Mouse (Mus musculus) heart, adult 8-10 months (tissue): ENCODE measurements around the gene Pip5k1c. TPM values are rescaled to one million over a fixed set of nuclear protein-coding genes. Genes with fewer than 3 reads are reported as not detected.
A peak's percentile ranks its signal among the peaks of the same experiment; 100 is the strongest.

ENCODE experiments used
- DNase-seq: peaks from one replicate; pipeline ENCODE4 v3.0.0; 2022; ENCODE audit warnings: low spot score
- total RNA-seq, 4 experiments: library from RNA; stranded (reverse); gene quantifications; 2 replicates each; pipeline ENCODE4 v1.2.4; 2022

Pip5k1c gene
- total RNA-seq, 4 experiments from 2014 or later = 25.7 to 29.5 (median 26.8) TPM

DNA sequence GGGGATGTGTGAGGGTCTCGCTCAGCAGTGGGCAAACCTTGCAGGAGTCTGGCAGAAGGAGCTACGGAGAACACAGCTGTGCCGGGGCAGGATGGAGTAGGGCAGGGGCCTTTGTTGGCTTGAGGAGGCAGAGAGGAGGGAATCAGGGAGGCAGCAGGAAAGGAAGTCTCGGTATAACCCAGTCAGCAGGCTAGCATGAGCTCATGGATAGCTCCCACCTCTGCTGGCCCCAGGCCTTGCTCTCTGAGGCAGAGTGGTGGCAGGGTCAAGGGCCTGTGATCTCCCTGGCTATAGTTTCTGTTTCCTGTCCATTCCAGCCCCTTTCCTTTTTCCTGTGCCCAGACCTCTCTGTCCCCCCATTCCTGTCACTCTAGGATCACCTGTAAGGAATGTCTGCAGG is 9.5 kb downstream of the Pip5k1c start:
- no peak for DNase-seq

DNA sequence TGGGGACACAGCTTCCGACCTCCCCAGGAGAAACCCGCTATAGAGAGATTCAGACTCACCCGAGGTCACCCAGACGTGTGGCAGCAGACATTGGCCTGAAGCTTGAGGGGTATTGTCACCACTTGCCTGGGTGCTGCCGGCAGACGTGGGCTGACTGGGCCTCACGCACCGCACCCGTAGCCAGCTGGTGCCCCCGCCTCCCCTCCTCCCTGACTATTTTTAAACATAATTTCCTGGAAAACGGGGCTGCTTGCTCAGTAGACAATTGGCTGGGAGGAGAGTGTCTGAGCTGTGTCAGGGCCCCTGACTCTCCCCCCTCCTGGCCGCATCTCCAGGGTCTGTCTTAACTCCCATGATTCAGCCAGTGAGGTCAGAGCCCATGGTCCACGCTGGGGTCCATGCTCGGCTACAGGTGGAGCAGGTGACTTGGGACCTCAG is 10.0 kb downstream of the Pip5k1c start:
- DNase-seq = no peak

DNA sequence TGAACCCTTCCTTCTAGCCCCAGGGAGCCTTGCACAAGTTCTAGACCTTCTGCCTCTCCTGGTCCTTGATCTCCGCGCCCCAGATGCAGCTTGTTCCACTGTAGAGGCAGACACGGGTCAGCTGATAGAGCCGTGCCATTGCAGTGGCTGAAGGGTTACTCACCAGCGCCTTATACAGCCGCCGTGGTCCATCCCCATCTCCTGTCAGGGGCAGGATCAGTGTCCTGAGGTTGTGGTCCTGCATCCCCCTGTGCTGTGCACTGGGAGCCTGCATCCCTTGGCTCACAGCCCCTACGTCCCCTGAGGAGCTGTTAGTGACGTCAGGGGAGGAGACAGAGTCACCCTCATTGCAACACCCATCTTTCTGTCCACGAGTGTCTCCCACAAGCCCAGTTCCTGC is 10.5 kb downstream of the Pip5k1c start:
- no peak for DNase-seq

DNA sequence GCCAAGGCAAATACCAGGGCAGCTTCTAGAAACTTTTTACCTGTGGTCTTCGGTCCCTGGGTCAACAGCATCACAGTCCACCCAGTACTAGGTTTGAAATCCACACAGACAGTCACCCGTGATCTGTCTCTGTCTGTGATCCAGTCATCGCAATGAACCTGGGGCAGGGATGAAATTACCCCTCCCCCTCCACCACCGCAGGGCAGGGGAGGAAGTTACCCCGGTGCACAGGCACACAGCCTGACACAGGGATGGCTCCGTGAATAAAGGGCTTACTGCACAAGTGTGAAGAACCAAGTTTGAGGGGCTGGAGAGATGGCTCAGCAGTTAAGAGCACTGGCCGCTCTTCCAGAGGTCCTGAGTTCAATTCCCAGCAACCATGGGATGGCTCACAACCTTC is 11.0 kb downstream of the Pip5k1c start:
- DNase-seq = no peak

DNA sequence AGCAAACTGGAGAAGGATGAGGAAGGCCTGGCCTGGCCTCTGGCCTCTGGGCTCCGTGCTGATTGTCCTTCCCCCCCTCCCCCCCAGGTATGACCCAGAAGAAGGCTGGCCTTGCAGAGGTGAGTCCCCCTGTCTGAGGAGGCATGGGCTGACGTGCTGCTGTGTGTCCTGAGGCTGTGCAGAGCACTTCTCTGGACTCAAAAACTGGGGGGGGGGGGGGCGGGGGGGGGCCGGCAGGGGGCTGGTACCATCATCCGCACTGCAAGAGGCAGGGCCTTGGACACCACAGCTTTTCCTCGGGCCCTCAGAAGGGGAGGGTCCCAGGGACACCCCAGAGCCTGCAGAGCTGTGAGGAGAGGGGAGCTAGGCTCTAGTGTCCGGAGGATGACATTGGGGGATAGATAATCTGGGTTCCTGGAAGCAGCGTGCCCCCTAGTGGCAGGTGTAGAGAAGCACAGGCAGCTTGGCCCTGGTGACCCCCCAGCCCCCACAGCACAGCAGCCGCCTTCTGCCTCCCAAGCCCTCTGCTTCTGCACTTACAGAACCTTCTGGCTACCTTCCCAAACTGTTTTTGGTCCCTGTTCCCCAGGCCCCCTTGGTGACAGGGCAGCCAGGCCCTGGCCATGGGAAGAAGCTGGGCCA is 12.0 kb downstream of the Pip5k1c start:
- DNase-seq = no peak

DNA sequence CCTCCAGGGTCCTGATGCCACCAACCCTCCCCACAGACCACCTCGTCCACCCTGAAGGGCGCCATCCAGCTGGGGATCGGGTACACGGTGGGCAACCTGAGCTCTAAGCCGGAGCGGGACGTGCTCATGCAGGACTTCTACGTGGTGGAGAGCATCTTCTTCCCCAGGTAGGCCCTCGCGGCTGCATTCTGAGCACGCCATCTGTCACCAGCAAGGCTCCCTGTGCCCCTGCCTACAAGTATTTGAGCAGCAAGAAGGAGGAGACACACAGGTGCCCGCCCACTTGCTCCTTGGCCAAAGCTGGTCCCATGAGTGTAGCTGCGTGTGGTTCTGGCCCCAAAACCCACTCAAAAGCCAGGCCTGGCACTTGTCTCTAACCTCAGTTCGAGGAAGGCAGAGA is 12.9 kb downstream of the Pip5k1c start:
- no peak for DNase-seq

DNA sequence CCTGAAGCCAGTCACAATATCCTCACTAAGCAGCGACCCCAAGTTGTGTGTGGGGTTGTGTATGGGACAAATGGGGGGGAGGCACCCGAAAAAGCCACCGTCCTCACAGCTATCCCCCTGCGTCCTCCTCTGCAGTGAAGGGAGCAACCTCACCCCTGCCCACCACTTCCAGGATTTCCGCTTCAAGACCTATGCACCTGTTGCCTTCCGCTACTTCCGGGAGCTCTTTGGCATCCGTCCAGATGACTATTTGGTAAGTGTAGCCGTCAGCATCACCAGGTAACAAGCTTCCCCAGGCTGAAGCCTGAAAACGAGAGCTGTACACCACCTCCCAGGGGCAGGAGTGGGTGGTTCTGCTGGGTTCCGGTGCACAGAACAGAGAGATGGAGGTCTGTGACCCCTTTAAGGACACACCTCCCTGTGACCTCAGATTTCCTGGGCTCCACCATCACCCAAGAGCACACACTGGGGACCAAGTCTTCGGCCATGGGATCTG is 13.5 kb downstream of the Pip5k1c start:
- no peak for DNase-seq

DNA sequence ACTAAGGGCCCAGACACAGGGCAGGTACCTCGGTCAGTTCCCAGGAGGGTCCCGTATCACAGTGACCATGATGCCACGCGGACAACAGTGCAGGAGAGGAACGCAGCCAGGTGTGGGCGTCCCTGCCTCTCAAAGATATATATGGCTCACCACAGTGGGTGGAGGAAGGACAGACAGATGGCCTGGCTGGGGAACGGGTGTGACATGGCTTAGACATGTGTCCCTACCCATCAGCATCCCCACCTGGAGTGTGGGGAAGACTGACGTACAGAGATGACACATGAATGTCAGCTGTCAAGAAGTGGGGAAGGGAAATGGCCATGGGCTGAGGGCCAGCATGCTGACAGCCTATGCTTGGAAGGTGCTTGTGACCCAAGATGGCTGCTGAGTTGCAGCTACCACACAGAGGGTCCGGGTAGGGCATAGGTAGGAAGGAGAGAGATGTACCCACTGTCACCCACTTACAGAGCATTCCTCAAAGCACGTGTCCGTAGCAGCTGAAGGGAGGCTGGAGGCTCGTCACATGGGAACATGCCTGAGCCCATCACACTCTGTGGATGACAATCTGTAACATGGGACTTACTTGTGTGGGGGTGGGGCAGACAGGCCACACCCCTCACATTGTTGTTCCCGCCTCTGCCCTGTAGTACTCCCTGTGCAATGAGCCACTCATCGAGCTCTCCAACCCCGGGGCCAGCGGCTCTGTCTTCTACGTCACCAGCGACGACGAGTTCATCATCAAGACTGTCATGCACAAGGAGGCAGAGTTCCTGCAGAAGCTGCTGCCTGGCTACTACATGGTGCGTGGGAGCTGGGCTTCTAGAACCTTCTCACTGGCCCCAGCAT is 14.3 kb downstream of the Pip5k1c start:
- DNase-seq = no peak

DNA sequence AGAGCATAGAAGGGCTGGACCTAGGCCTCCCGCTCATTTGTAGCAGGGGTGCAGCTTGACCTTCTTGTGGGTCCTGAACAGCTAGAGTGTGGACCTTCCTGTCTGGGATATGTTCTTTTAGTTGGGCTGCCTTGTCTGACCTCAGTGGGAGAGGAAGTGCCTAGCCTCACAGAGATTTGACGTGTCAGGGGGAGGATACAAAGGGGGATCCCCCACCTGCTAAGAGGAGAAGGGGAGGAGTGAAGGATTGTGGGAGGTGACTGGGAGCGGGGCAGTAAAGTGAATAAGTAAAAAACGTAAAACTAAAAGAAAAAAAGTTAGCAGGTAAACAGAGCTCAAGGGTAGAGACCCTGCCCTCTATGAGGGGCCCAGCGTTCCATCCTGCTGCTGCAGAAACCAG is 16.8 kb downstream of the Pip5k1c start:
- no peak for DNase-seq

DNA sequence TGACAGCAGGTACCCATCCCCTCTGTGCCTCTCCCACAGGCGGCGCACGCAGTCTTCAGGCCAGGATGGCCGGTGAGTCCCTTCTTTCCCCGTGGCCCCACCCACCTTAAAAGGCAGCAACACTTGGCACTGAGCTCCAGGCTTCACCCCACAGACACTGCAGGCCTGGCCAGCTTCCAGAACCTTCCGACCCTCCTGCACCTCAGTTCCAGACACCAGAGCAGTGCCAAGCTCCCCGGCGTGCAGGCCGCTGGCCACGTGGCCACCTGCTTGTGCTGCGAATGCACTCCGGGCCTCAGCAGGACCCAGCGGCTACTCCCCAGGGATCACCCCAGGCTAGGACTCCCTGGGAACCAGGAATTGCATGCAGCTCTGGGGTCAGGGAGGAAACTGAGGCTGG is 20.8 kb downstream of the Pip5k1c start:
- DNase-seq = no peak

DNA sequence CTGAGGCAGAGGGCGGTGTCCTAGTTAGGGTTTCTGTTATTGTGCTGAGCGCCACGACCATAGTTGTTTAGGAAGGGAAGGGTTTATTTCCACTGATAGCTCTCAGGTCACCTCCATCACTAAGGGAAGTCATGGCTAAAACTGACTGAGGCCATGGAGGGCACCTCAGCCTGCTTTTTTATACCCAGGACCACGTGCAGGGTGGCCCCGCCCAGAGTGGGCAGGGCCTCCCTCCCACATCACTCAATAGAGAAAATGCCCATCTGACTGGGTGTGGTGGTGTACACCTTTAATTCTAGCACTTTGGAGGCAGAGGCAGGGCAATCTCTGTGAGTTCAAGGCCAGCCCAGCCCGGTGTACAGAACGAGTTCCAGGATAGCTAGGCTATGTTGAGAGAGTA is 21.4 kb downstream of the Pip5k1c start:
- DNase-seq = no peak

DNA sequence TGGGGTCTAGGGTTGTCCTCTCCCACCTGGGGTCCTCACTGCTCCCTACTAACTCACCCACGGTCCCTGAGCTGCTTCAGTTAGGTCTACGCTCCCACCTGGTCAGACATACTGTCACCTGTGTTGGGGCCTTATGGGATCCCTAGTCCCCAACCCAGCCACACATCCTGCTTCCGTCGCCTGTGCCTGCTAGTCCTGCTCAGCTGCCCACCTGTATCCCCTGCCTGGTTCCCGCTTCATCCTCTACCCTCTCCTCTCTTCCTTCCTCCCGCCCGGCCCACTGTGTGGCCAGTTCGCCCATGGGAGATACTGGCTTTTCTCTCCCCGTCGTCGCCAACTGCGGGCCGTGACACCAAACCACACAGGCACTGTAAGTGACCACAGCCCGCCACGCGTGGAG is 22.8 kb downstream of the Pip5k1c start:
- DNase-seq = no peak

DNA sequence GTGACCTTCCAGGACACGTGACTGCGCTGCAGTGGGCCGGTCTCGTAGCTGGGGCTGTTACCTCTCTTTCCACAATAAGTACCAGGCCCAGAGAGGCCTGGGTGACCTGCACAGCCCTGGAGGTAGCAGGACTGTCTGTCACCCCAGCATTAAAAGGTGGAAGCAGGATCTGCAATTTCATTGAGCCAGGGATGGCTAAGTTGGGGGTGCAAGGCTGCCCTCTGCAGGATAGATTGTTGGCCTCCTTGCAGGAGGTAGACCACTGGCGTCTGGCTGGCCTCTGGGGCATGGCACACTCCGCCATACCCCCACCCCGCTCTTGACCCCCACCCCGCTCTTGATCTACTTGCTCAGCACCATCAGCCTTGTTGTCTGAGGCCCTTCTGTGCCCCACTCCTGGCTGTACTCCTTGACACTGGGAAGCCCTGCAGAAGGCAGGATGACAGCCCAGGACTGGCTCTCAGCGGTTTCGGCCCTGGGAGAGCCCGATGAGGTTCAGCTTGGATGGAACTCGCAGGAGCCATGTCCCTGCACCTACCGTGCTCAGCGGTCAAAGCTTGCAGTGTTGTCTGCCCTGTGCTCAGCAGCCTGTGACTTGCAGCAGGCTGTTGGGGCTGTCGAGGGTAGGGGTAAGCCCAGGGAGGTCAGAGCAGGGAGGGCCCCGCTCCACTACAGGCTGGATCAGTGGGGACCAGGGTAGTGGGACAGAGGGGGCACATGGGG is 23.7 kb downstream of the Pip5k1c start:
- no peak for DNase-seq

DNA sequence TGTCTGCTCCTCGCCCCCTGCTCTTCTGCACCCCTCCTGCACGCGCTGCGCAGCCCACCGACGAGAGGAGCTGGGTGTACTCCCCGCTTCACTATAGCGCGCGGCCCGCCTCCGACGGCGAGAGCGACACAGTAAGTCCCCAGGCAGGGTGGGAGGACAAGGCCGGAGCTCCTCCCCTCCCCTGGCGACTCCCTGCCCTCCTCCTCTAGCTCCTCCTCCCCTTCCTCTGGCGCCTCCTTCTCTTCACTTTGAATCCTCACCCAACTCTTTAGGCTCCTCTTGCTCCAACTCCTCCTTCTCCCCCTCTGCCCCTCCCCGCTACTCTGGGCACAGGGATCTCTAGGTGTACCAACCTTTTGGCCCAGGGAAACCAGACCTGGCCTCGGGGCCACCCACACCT is 24.5 kb downstream of the Pip5k1c start:
- no peak for DNase-seq

DNA sequence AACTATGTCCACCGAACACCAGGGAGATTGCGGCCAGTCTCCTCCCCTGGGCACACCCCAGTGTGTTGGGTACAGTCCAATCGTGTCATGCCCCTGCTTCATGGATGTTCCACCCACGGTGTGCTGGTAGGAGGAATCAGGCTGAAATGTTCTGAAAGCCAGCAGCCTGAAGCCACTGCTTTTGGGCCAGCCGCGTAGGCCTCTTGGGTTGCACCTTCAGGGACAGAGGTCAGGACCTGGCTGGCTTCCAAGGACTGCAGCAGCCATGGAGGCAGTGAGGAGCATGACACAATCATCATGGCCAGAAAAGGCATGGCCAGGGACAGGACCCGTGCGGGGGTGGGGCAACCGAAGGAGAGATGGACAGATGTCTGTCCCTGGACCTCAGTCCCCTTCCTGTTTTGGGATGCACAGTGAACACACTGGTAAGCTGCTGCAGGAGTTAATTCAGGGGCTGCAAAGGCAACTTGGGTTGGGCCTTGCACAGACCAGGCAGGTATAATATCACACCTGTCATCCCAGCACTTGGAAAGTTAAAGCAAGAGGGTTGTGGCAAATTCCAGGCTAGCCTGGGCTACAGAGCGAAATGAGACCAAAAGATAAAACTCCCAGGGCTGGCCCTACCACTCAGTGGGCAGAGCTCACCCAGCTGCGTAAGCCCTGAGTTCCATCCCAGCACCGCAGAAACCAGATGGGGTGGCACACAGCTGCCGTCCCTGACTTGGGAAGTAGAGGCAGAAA is 26.0 kb downstream of the Pip5k1c start:
- no peak for DNase-seq

DNA sequence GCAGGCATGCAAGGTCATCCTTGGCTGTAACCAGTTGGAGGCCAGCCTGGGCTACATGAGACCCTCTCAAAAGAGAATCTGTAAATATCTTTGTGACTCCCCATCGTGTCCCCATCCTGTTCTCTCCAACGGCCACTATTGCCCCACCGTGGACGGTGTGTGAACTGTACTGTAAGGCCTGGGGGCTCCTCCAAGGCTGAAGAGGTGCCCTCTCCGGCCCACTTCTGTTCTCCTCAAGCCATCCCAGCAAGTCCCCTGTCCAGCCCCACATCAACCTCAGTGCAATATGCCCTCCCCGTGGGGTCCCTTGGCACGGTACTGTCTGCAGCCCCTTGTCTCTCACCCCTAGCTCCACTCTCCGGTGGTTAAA is 26.6 kb downstream of the Pip5k1c start:
- DNase-seq = no peak

DNA sequence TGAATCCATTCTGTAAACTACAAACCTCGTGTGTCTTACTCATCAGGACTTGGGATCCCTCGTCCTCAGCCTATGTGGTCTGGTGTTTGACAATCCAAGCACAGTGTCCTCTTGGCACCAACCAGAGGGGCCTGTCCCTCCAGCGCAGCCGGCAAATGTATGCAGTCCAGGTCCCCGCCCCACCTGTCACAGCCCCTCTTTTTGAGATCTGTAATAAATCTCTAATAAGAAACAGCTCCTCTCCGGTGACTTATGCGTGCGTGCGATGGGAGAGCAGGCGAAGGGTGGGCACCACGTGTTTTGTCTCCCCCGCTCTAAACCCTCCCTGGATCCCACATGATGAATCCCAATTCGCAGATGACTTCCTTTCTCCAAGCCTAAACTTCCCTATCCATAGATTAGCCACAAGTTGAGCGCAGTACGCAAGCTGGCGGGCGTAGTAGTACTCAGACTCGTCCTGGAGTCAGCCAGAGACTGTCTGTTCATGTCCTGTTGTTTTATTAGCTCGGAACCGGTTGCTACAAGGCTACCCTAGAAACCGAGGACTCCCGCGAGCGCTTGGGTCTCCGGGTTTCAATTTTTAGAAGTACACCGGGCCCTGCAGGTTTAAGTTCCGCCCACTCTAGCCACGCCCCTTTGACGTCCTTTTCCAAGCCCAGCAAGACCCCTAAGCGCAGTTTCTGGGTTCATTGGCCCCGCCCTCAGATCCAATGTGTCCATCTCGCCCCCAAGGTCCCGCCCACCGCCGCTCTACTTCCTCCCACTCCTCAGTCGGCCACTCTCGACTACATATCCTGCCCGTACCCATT is 27.2 kb downstream of the Pip5k1c start:
- DNase-seq = no peak

DNA sequence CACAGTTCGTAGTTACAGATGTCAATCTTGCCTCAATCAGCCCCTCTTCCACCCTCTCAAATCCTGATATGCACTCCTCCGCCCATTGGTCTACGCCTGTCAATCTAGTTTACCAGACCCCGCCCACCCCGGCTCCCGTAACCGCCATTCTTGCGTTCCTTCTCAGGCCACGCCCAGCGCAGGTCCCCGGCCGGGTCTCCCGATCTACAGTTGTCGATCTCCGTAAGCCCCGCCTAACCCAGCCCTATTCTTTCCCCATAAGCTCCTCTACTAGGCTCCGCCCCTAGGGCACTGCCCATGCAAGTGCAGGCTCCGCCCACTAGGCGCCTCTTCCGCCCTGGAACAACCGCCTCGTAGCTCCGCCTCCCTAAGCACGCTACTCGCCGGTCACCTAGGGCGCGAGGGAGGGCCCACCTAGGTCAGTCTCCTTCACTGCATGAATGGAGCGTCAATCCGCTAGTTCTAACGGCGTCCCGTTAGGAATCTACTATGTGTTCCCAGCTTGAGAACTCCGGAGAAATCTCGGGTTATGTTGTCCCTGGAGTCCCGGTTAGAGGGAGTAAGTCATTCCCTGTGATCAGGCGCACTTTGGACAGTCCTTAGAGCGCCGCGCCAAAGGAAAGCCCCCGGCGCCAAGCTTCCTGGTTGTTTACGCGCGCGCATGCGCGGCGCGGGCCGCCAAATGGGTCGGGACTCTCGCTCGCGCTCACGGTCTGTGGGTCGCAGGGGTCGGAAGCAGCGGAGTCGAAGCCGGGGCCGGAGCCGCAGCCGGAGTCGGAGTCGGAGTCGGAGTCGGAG is 28.0 kb downstream of the Pip5k1c start, which contains the start of gene Cactin:
TSS of gene Cactin (plus strand) at position 554 of the 798 bp plus-strand sequence.
- peak; percentile 99 for DNase-seq

DNA sequence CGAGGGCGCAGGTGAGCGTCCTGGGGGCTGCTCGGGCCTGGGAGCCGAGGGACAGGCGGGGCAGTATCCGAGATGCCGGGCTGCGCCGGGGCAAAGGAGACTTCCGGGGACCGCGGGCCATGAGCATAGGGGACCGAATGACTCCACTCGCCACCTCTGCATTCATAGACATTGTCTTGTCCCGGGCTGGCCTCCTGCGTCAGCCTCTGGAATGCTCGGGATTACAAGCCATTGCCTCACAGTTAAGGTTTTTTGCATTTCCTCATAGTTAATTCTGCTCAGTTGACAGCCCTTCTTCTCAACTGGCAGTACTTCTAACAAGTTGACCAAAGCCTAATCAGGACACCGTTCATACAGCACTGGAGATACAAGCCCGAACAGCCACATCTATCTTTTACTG is 28.7 kb downstream of the Pip5k1c start:
- no peak for DNase-seq

DNA sequence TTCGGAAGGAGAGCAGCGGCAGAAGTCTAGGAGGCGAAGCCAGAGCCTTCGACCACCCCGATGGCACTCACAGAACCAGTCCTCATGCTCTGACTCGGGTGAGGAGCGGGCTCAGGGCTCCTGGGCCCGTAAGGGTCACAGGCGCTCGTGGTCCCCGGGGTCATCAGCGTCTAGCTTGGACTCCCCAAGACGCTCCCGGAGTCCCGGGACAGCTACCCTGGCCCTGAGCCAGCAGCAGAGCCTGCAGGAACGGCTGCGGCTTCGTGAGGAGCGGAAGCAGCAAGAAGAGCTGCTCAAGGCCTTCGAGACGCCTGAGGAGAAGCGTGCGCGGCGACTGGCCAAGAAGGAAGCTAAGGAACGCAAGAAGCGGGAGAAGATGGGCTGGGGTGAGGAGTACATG is 29.7 kb downstream of the Pip5k1c start:
- DNase-seq = no peak
